Mouse (Mus musculus): ENCODE measurements around the gene Gch1. TPM values are rescaled to one million over a fixed set of nuclear protein-coding genes. Genes with fewer than 3 reads are reported as not detected.

The Gch1 gene
- 1 to 10 TPM; 1.1 to 1.4 TPM for total RNA-seq (2021)

- intact Hi-C loops (cut with DNase I), result loop anchor here (10.0 kb wide), 1 partner anchor 304 kb away; the partner anchor contains the start of gene Samd4
- peak; percentile 59 to 67 for DNase-seq (ENCODE audit: low spot score in 2 of 2)
These were observed at the start of gene Gch1 for GRCm38 (mm10) chr14:47188848-47189634. Gene Gch1, minus strand, starts transcription at chr14:47189413.

GRCm38 (mm10) chr14:47237286-47237685 lies 48.1 kb upstream of the Gch1 start:
- DNase-seq (ENCODE audit: low spot score in 2 of 2), result no peak
- intact Hi-C loops (cut with DNase I), result no loop called here

- intact Hi-C loops (cut with DNase I), result no loop called here
- no peak for DNase-seq (ENCODE audit: low spot score in 2 of 2)
These were observed 47.3 kb upstream of the Gch1 start for GRCm38 (mm10) chr14:47236491-47236890.

- intact Hi-C loops (cut with DNase I), result no loop called here
- no peak for DNase-seq (ENCODE audit: low spot score in 2 of 2)
These were observed 45.5 kb upstream of the Gch1 start for GRCm38 (mm10) chr14:47234526-47235250.

- intact Hi-C loops (cut with DNase I), result no loop called here
These were observed 44.8 kb upstream of the Gch1 start for GRCm38 (mm10) chr14:47234032-47234431.

GRCm38 (mm10) chr14:47233602-47234001 lies 44.4 kb upstream of the Gch1 start:
- intact Hi-C loops (cut with DNase I), result no loop called here
- DNase-seq (ENCODE audit: low spot score in 2 of 2), result no peak

More at GRCm38 (mm10) chr14:47234032-47234431, 44.8 kb upstream of the Gch1 start:
- DNase-seq (ENCODE audit: low spot score in 2 of 2), result no peak

- intact Hi-C loops (cut with DNase I), result no loop called here
- no peak for DNase-seq (ENCODE audit: low spot score in 2 of 2)
These were observed 40.7 kb upstream of the Gch1 start for GRCm38 (mm10) chr14:47229796-47230376.

- intact Hi-C loops (cut with DNase I), result no loop called here
- no peak for DNase-seq (ENCODE audit: low spot score in 2 of 2)
These were observed 36.7 kb upstream of the Gch1 start for GRCm38 (mm10) chr14:47225931-47226330.

GRCm38 (mm10) chr14:47224476-47225325 lies 35.5 kb upstream of the Gch1 start:
- DNase-seq (ENCODE audit: low spot score in 2 of 2), result no peak
- intact Hi-C loops (cut with DNase I), result no loop called here

GRCm38 (mm10) chr14:47222631-47223450 lies 33.6 kb upstream of the Gch1 start:
- DNase-seq (ENCODE audit: low spot score in 2 of 2), result no peak
- intact Hi-C loops (cut with DNase I), result no loop called here

- DNase-seq (ENCODE audit: low spot score in 2 of 2), result no peak
- intact Hi-C loops (cut with DNase I), result no loop called here
These were observed 32.4 kb upstream of the Gch1 start for GRCm38 (mm10) chr14:47221567-47221966.

GRCm38 (mm10) chr14:47220231-47221025 lies 31.2 kb upstream of the Gch1 start:
- DNase-seq (ENCODE audit: low spot score in 2 of 2), result no peak
- intact Hi-C loops (cut with DNase I), result no loop called here

GRCm38 (mm10) chr14:47218766-47219606 lies 29.8 kb upstream of the Gch1 start:
- intact Hi-C loops (cut with DNase I), result no loop called here
- no peak for DNase-seq (ENCODE audit: low spot score in 2 of 2)

- no peak for DNase-seq (ENCODE audit: low spot score in 2 of 2)
- intact Hi-C loops (cut with DNase I), result no loop called here
These were observed 27.3 kb upstream of the Gch1 start for GRCm38 (mm10) chr14:47216541-47216940.

- intact Hi-C loops (cut with DNase I), result no loop called here
These were observed 25.2 kb upstream of the Gch1 start for GRCm38 (mm10) chr14:47214367-47214766.

GRCm38 (mm10) chr14:47213305-47213704 lies 24.1 kb upstream of the Gch1 start:
- intact Hi-C loops (cut with DNase I), result no loop called here
- no peak for DNase-seq (ENCODE audit: low spot score in 2 of 2)

More at GRCm38 (mm10) chr14:47214367-47214766, 25.2 kb upstream of the Gch1 start:
- no peak for DNase-seq (ENCODE audit: low spot score in 2 of 2)

GRCm38 (mm10) chr14:47209669-47210164 lies 20.5 kb upstream of the Gch1 start:
- no peak for DNase-seq (ENCODE audit: low spot score in 2 of 2)
- intact Hi-C loops (cut with DNase I), result no loop called here

Data from left cerebral cortex, postnatal 25 days (tissue).